Mouse (Mus musculus): ENCODE measurements around the gene Adamts3. TPM values are rescaled to one million over a fixed set of nuclear protein-coding genes. Genes with fewer than 3 reads are reported as not detected.

The Adamts3 gene
- polyA plus RNA-seq, 1 experiment, result 0.12 TPM

DNA sequence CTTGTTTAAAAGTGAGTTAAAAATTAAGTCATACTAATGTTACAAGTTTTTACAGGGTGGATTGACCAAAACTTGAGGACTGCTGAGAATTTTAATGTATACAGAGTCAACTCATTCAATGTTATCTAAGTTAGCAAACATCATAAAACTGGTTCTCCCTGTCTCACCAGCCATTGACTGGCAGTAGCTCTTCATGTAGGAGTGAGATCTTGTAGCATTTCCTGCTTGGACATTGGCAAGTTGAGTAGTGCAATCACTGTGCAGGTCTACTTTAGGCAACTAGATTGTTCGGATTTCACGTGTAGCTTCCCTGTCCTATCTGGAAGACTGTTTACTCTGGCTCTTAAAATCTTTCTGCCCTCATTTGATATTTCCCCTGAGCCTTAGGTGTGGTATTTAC is 229.3 kb downstream of the Adamts3 start:
- no peaks in the 10 kb centered on the region for H3K79me2 ChIP-seq (ENCODE audit: control insufficient read depth, insufficient read depth)
- H3K36me3 ChIP-seq (ENCODE audit: control insufficient read depth, insufficient read depth), result no peaks in the 10 kb centered on the region
- TF ChIP-seq E2F4 (IDR thresholded peaks at IDR 0.05; ENCODE audit: insufficient read depth), result no peak
- no peak for TF ChIP-seq MYOD1 (IDR thresholded peaks at IDR 0.05; ENCODE audit: control insufficient read depth in 1 of 3, insufficient read length in 2 of 3, low read depth in 2 of 3)
- no peak for TF ChIP-seq MAX (IDR thresholded peaks at IDR 0.05; ENCODE audit: low read depth)
- TF ChIP-seq USF1 (IDR thresholded peaks at IDR 0.05; ENCODE audit: low read depth), result no peak
- TF ChIP-seq CEBPB (IDR thresholded peaks at IDR 0.05; ENCODE audit: insufficient read depth, poor library complexity, severe bottlenecking), result no peak
- TF ChIP-seq MYOG (IDR thresholded peaks at IDR 0.05; ENCODE audit: control insufficient read depth in 1 of 3, insufficient read depth in 1 of 3, insufficient read length in 2 of 3, low read depth in 2 of 3), result no peak
- TF ChIP-seq SRF (IDR thresholded peaks at IDR 0.05; ENCODE audit: control insufficient read depth, insufficient read length, low read depth), result no peak
- no peak for TF ChIP-seq POLR2AphosphoS2 (IDR thresholded peaks at IDR 0.05; ENCODE audit: insufficient read length, low read depth)
- TF ChIP-seq REST (IDR thresholded peaks at IDR 0.05; ENCODE audit: insufficient read depth, insufficient read length), result no peak
- no peak for TF ChIP-seq POLR2A (IDR thresholded peaks at IDR 0.05; ENCODE audit: insufficient read length, low read depth)
- no peak for TF ChIP-seq TCF3 (IDR thresholded peaks at IDR 0.05; ENCODE audit: insufficient read length, low read depth)
- no peak for TF ChIP-seq TCF12 (IDR thresholded peaks at IDR 0.05; ENCODE audit: insufficient read depth, poor library complexity, severe bottlenecking)
- H3K4me3 ChIP-seq, result no peak overlapping the region
- H3ac ChIP-seq (ENCODE audit: control insufficient read depth, insufficient read length), result no peak overlapping the region
- no peaks in the 10 kb centered on the region for H3K27me3 ChIP-seq (ENCODE audit: control insufficient read depth, insufficient read depth, insufficient read length)
- H3K4me2 ChIP-seq (ENCODE audit: low read depth), result no peak overlapping the region

- H3ac ChIP-seq (ENCODE audit: control insufficient read depth, insufficient read length), result no peak overlapping the region
- TF ChIP-seq E2F4 (IDR thresholded peaks at IDR 0.05; ENCODE audit: insufficient read depth) (no peak), TCF3 (IDR thresholded peaks at IDR 0.05; ENCODE audit: insufficient read length, low read depth) (no peak), POLR2AphosphoS2 (IDR thresholded peaks at IDR 0.05; ENCODE audit: insufficient read length, low read depth) (no peak), MAX (IDR thresholded peaks at IDR 0.05; ENCODE audit: low read depth) (no peak), MYOD1 (IDR thresholded peaks at IDR 0.05; ENCODE audit: control insufficient read depth in 1 of 3, insufficient read length in 2 of 3, low read depth in 2 of 3) (no peak), USF1 (IDR thresholded peaks at IDR 0.05; ENCODE audit: low read depth) (no peak), POLR2A (IDR thresholded peaks at IDR 0.05; ENCODE audit: insufficient read length, low read depth) (no peak), REST (IDR thresholded peaks at IDR 0.05; ENCODE audit: insufficient read depth, insufficient read length) (no peak), CEBPB (IDR thresholded peaks at IDR 0.05; ENCODE audit: insufficient read depth, poor library complexity, severe bottlenecking) (no peak), SRF (IDR thresholded peaks at IDR 0.05; ENCODE audit: control insufficient read depth, insufficient read length, low read depth) (no peak), TCF12 (IDR thresholded peaks at IDR 0.05; ENCODE audit: insufficient read depth, poor library complexity, severe bottlenecking) (no peak), MYOG (IDR thresholded peaks at IDR 0.05; ENCODE audit: control insufficient read depth in 1 of 3, insufficient read depth in 1 of 3, insufficient read length in 2 of 3, low read depth in 2 of 3) (no peak)
- H3K36me3 ChIP-seq (ENCODE audit: control insufficient read depth, insufficient read depth), result no peaks in the 10 kb centered on the region
- no peaks in the 10 kb centered on the region for H3K27me3 ChIP-seq (ENCODE audit: control insufficient read depth, insufficient read depth, insufficient read length)
- H3K4me3 ChIP-seq, result no peak overlapping the region
- no peak overlapping the region for H3K4me2 ChIP-seq (ENCODE audit: low read depth)
- H3K79me2 ChIP-seq (ENCODE audit: control insufficient read depth, insufficient read depth), result no peaks in the 10 kb centered on the region
Measured at GRCm38 (mm10) chr5:89646940-89647339, 236.2 kb downstream of the Adamts3 start.

- Histone ChIP-seq H3K79me2 (ENCODE audit: control insufficient read depth, insufficient read depth) (no peaks in the 10 kb centered on the region), H3K27me3 (ENCODE audit: control insufficient read depth, insufficient read depth, insufficient read length) (no peaks in the 10 kb centered on the region), H3ac (ENCODE audit: control insufficient read depth, insufficient read length) (no peak overlapping the region), H3K4me2 (ENCODE audit: low read depth) (no peak overlapping the region), H3K36me3 (ENCODE audit: control insufficient read depth, insufficient read depth) (no peaks in the 10 kb centered on the region), H3K4me3 (no peak overlapping the region)
- TF ChIP-seq MYOG (IDR thresholded peaks at IDR 0.05; ENCODE audit: control insufficient read depth in 1 of 3, insufficient read depth in 1 of 3, insufficient read length in 2 of 3, low read depth in 2 of 3), result no peak
- TF ChIP-seq MYOD1 (IDR thresholded peaks at IDR 0.05; ENCODE audit: control insufficient read depth in 1 of 3, insufficient read length in 2 of 3, low read depth in 2 of 3), result no peak
- TF ChIP-seq CEBPB (IDR thresholded peaks at IDR 0.05; ENCODE audit: insufficient read depth, poor library complexity, severe bottlenecking), result no peak
- TF ChIP-seq POLR2A (IDR thresholded peaks at IDR 0.05; ENCODE audit: insufficient read length, low read depth), result no peak
Measured at GRCm38 (mm10) chr5:89635434-89635833, 247.7 kb downstream of the Adamts3 start.

GRCm38 (mm10) chr5:89631599-89631998 is 251.5 kb downstream of the Adamts3 start:
- TF ChIP-seq USF1 (IDR thresholded peaks at IDR 0.05; ENCODE audit: low read depth) (no peak), POLR2A (IDR thresholded peaks at IDR 0.05; ENCODE audit: insufficient read length, low read depth) (no peak), TCF3 (IDR thresholded peaks at IDR 0.05; ENCODE audit: insufficient read length, low read depth) (no peak), E2F4 (IDR thresholded peaks at IDR 0.05; ENCODE audit: insufficient read depth) (no peak), TCF12 (IDR thresholded peaks at IDR 0.05; ENCODE audit: insufficient read depth, poor library complexity, severe bottlenecking) (no peak), POLR2AphosphoS2 (IDR thresholded peaks at IDR 0.05; ENCODE audit: insufficient read length, low read depth) (no peak), CEBPB (IDR thresholded peaks at IDR 0.05; ENCODE audit: insufficient read depth, poor library complexity, severe bottlenecking) (no peak), SRF (IDR thresholded peaks at IDR 0.05; ENCODE audit: control insufficient read depth, insufficient read length, low read depth) (no peak), MYOG (IDR thresholded peaks at IDR 0.05; ENCODE audit: control insufficient read depth in 1 of 3, insufficient read depth in 1 of 3, insufficient read length in 2 of 3, low read depth in 2 of 3) (no peak), REST (IDR thresholded peaks at IDR 0.05; ENCODE audit: insufficient read depth, insufficient read length) (no peak), MYOD1 (IDR thresholded peaks at IDR 0.05; ENCODE audit: control insufficient read depth in 1 of 3, insufficient read length in 2 of 3, low read depth in 2 of 3) (no peak), MAX (IDR thresholded peaks at IDR 0.05; ENCODE audit: low read depth) (no peak)
- Histone ChIP-seq H3K4me3 (no peak overlapping the region), H3ac (ENCODE audit: control insufficient read depth, insufficient read length) (no peak overlapping the region)

More at GRCm38 (mm10) chr5:89631599-89631998, 251.5 kb downstream of the Adamts3 start:
- Histone ChIP-seq H3K36me3 (ENCODE audit: control insufficient read depth, insufficient read depth) (no peaks in the 10 kb centered on the region), H3K4me2 (ENCODE audit: low read depth) (no peak overlapping the region), H3K79me2 (ENCODE audit: control insufficient read depth, insufficient read depth) (no peaks in the 10 kb centered on the region), H3K27me3 (ENCODE audit: control insufficient read depth, insufficient read depth, insufficient read length) (no peaks in the 10 kb centered on the region)

Measured in myocyte (in vitro differentiated cells).